Mouse (Mus musculus) hindbrain, embryonic 11.5 days (tissue): Measurements from ENCODE around the gene Actr1a. TPM values are rescaled to one million over a fixed set of nuclear protein-coding genes. Genes with fewer than 3 reads are reported as not detected.
A peak's percentile ranks its signal among the peaks of the same experiment; 100 is the strongest.

Source experiments
- ATAC-seq: fragments of 200-750 bp; cut with Nextera tagmentation; 2 replicates; pipeline ENCODE4 v1.8.0; 2017; ENCODE audit warnings: mild to moderate bottlenecking, moderate TSS enrichment, moderate library complexity; ENCODE audit not compliant: low FRiP score
- DNase-seq: peaks from one replicate; pipeline ENCODE4 v3.0.0-alpha.2; 2015; ENCODE audit warnings: low spot score
- H3K27ac ChIP-seq: fragments of 300-500 bp; sonication (generic); 2 replicates; pipeline ENCODE4 v1.5.1; 2014; ENCODE audit warnings: mild to moderate bottlenecking, low read depth, low read length
- H3K27me3 ChIP-seq: fragments of 300-500 bp; sonication (generic); 2 replicates; pipeline ENCODE4 v1.6.1; 2014; ENCODE audit warnings: mild to moderate bottlenecking, low read length, moderate library complexity, mixed read lengths; ENCODE audit not compliant: control insufficient read depth, insufficient read depth
- H3K36me3 ChIP-seq: fragments of 300-500 bp; sonication (generic); 2 replicates; pipeline ENCODE4 v1.6.1; 2014; ENCODE audit warnings: mild to moderate bottlenecking, low read length, moderate library complexity, mixed read lengths; ENCODE audit not compliant: control insufficient read depth, insufficient read depth
- H3K4me1 ChIP-seq: fragments of 300-500 bp; sonication (generic); replicated peaks from 2 replicates; pipeline ENCODE4 v1.6.1; 2014; ENCODE audit warnings: low read length, mixed read lengths; ENCODE audit not compliant: control insufficient read depth, insufficient read depth
- H3K4me2 ChIP-seq: fragments of 300-500 bp; sonication (generic); replicated peaks from 2 replicates; pipeline ENCODE4 v1.6.1; 2014; ENCODE audit warnings: mild to moderate bottlenecking, low read depth, low read length
- H3K4me3 ChIP-seq: fragments of 300-500 bp; sonication (generic); 2 replicates; pipeline ENCODE4 v1.5.1; 2014; ENCODE audit warnings: low read depth, low read length
- H3K9ac ChIP-seq: fragments of 300-500 bp; sonication (generic); 2 replicates; pipeline ENCODE4 v1.6.1; 2014; ENCODE audit warnings: low read depth, low read length
- H3K9me3 ChIP-seq: fragments of 300-500 bp; sonication (generic); 2 replicates; pipeline ENCODE4 v1.6.1; 2016; ENCODE audit warnings: low read length; ENCODE audit not compliant: control insufficient read depth
- WGBS: fragments of 180-500 bp; shearing (Covaris S2); extraction: QIAGEN DNeasy Blood & Tissue Kit; methylation state at CpG from one replicate; pipeline ENCODE4 v1.1.7; 2014; 5-methylcytosine and 5-hydroxymethylcytosine counted together
- polyA plus RNA-seq: library from polyadenylated mRNA; unstranded; fragments of >200 nt; fragmentation: Nextera tagmentation; extraction: Ambion mirVana; gene quantifications from 2 replicates; pipeline ENCODE4 v1.2.1, GENCODE M21; 2014

Actr1a gene
- polyA plus RNA-seq, 1 experiment from 2014 or later: 223 TPM

DNA sequence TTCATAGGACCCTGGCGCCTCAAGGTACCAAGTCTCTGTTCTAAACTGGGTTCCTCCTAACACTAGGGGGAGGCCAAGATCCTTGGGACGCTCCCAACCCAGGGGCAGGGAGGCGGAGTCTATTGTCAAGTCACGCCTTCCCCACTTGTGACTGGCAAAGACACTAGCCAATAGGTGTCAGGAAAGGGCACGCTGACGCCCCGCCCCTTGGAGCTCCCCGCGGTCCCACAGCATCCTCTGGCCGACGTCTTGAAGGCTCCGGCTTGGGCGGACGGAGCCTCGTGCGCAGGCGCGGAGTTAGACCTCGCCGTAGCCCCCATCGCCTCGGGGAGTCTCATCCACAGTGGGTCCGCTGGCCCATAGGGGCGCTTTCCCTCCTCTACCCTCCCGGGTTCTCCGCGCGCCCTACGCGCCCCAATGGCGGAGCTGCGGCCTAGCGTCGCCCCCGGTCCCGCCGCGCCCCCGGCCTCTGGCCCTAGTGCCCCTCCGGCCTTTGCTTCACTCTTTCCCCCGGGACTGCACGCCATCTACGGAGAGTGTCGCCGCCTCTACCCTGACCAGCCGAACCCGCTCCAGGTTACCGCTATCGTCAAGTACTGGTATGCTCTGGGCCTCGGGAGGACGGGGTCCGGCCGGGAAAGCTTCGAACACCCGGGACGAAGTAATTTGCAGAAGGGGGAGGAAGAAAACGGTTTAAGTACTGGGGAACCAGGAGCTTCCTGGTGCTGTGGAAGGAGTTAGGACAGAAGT is 1.3 kb upstream of the Actr1a start, which contains the start of gene Sufu:
Sufu (plus strand) TSS at position 211 of the 750 bp plus-strand sequence.
- peak; percentile 91 for ATAC-seq
- H3K36me3 ChIP-seq: 0 out of 2 replicates have a peak, but pooled peaks cover 3% of the 10 kb centered on the region

DNA sequence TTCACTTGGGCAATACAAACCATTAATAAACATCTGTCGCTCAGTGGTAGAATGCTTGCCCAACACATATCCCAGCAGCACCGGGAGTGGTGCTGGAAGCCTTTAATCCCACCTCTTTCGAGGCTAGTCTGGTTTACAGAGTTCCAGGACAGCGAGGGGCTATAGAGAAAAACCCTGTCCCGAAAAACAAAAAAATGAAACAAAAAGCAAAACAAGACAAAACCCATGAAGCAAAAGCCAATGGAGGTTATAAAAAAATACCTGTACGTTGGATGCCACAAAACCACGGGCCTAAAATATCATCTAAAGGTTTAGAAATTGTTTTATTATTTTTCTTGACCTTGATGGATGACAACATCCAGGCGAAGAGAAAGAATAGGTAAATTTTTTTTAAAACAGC is 561 bp upstream of the Actr1a start:
- H3K36me3 ChIP-seq: 0 out of 2 replicates have a peak, but pooled peaks cover under 1% of the 10 kb centered on the region
- H3K27me3 ChIP-seq: no peaks in the 10 kb centered on the region
- ATAC-seq (no peak), DNase-seq (no peak)
- H3K4me3 ChIP-seq: peak overlapping the region; percentile 77
- H3K4me2 ChIP-seq: peak overlapping the region; percentile 47
- H3K9ac ChIP-seq: 0 out of 2 replicates have a peak overlapping the region, but pooled peaks have one; percentile 88
- WGBS: 17% methylated on average over 8 of the region's 8 CpGs
- H3K9me3 ChIP-seq: no peaks in the 10 kb centered on the region
- H3K27ac ChIP-seq: no peak overlapping the region
- peaks cover 16% of the 10 kb centered on the region for H3K4me1 ChIP-seq

More for the DNA sequence above, 1.3 kb upstream of the Actr1a start, which contains the start of gene Sufu:
- WGBS: under 1% methylated on average over 53 of the region's 57 CpGs
- Histone ChIP-seq H3K9me3 (no peaks in the 10 kb centered on the region), H3K4me1 (peaks cover 16% of the 10 kb centered on the region), H3K9ac (peak within 1 kb of the TSS; percentile 88), H3K27ac (peak within 1 kb of the TSS; percentile 83), H3K4me2 (peak within 1 kb of the TSS; percentile 79), H3K4me3 (peak within 1 kb of the TSS; percentile 81), H3K27me3 (no peaks in the 10 kb centered on the region)
- peak; percentile 99 for DNase-seq

DNA sequence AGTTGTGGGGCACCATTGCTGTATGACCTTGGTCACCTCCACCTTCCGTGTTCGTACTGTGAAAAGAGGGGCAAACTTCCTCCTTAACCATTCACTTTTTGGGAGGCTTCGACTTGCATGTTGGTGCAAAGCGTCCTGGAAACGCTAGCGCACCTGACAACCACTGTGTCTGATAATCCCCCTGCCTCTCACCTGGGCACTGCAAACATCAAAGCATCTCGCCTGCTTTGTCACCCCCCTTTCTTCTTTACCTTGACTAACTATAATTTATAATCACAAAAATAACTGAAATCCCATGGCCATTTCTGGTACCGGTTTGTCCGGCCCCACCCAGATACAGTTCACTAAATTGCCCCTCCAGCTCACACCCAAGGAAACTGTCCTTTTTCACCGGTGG is 838 bp downstream of the Actr1a start:
- ATAC-seq (no peak), DNase-seq (no peak)
- WGBS: 8% methylated on average over 10 of the region's 10 CpGs
- H3K4me3 ChIP-seq: peak overlapping the region; percentile 77
- H3K9ac ChIP-seq: peak overlapping the region; percentile 57
- H3K9me3 ChIP-seq: no peaks in the 10 kb centered on the region
- H3K4me2 ChIP-seq: peak overlapping the region; percentile 84
- H3K27ac ChIP-seq: 0 out of 2 replicates have a peak overlapping the region, but pooled peaks have one; percentile 6
- H3K36me3 ChIP-seq: no peaks in the 10 kb centered on the region
- H3K4me1 ChIP-seq: peaks cover 16% of the 10 kb centered on the region
- no peaks in the 10 kb centered on the region for H3K27me3 ChIP-seq

DNA sequence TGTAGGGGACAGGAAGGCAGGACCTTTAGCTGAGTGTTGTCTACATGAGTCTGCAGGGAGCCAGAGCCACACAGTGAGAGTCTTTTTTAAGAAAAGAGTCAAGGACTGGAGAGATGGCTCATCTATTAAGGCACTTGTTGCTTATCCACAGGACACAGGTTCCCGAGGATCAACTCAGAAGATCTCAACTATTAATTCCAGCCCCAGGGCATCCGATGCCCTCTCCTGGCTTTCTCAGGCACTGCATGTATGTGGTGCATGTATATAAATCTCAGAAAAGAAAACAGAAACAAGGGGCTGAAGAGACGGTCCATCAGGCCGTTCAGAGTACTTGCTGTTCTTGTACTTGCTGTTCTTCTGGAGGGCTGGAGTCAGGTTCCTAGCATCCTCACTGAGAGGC is 3.5 kb downstream of the Actr1a start:
- Histone ChIP-seq H3K4me3 (no peak overlapping the region), H3K4me2 (no peak overlapping the region), H3K4me1 (peaks cover 6% of the 10 kb centered on the region), H3K27me3 (no peaks in the 10 kb centered on the region), H3K9me3 (no peaks in the 10 kb centered on the region), H3K9ac (no peak overlapping the region), H3K36me3 (no peaks in the 10 kb centered on the region), H3K27ac (no peak overlapping the region)
- WGBS: 45% methylated on average over 4 of the region's 4 CpGs
- no peak for ATAC-seq
- peak; percentile 67 for DNase-seq

DNA sequence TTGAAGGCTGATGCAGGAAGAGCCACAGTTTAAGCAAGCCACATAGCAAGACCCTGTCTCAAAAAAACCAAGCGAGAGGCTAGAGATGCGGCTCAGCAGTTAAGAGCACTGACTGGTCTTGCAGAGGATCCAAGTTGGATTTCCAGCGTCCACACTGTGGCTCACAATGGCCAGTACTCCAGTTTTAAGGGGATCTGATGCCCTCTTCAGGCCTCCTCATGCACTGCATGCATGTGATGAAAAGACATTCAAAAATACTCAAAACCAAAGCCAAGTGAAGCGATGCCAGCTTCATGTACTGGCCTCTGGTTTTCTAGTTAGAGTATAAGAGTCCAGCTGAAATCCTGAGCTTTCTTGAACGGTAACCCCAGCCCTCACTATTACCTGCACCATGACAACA is 5.7 kb downstream of the Actr1a start:
- 85% methylated on average over 5 of the region's 5 CpGs for WGBS
- H3K9me3 ChIP-seq: no peaks in the 10 kb centered on the region
- H3K27me3 ChIP-seq: no peaks in the 10 kb centered on the region
- no peak overlapping the region for H3K4me3 ChIP-seq
- H3K36me3 ChIP-seq: peaks cover 1% of the 10 kb centered on the region
- peaks cover 6% of the 10 kb centered on the region for H3K4me1 ChIP-seq
- no peak overlapping the region for H3K4me2 ChIP-seq
- peak; percentile 34 for DNase-seq
- no peak overlapping the region for H3K9ac ChIP-seq
- ATAC-seq: no peak
- H3K27ac ChIP-seq: no peak overlapping the region

DNA sequence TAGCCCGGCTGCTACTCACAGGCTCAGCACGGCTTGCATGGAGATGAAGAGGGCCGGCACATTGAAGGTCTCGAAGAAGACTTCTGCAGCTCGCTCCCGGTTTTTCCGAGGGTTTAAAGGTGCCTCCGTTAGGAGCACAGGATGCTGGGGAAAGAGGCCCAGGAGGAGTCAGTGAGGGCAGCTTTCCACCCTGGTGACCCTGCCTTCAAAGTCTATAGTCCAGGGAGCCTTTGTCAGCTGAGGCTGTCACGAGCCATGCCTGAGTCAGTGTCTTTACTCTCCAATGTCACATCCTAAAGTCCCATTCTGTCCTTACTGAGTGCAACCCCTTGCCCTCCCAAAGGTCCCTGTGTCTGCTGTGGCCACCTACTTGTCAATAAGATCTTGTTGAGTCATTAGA is 13.3 kb downstream of the Actr1a start:
- Histone ChIP-seq H3K9ac (no peak overlapping the region), H3K9me3 (no peaks in the 10 kb centered on the region), H3K27me3 (no peaks in the 10 kb centered on the region), H3K4me2 (no peak overlapping the region), H3K36me3 (peaks cover 36% of the 10 kb centered on the region), H3K4me1 (no peaks in the 10 kb centered on the region), H3K27ac (no peak overlapping the region), H3K4me3 (no peak overlapping the region)
- WGBS: 94% methylated on average over 9 of the region's 9 CpGs
- DNase-seq: no peak
- ATAC-seq: no peak

DNA sequence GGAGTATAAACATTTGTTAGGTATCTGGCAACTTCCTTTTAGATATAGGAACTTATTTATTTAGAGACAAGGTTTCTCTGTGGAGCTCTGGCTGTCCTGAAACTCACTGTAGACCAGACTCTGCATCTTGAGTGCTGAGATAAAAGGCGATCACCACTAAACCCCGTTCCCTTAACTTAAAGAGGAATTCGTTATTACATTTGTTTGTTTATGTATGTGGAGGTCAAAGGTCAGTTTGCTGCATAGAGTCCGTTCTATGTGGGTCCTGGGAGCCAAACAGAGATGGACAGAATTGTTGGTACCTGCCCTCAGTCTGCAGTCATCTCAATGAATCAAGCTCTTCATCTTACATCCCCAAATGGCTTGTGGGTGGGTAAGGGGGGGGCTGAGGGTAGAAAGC is 19.7 kb downstream of the Actr1a start:
- Histone ChIP-seq H3K9me3 (no peaks in the 10 kb centered on the region), H3K36me3 (peaks cover 15% of the 10 kb centered on the region; the same call in 1 of the 2 replicates), H3K4me1 (no peaks in the 10 kb centered on the region), H3K4me2 (no peak overlapping the region), H3K27me3 (no peaks in the 10 kb centered on the region), H3K27ac (no peak overlapping the region), H3K4me3 (no peak overlapping the region), H3K9ac (no peak overlapping the region)
- WGBS: 70% methylated on average over 4 of the region's 4 CpGs
- ATAC-seq (no peak), DNase-seq (no peak)

DNA sequence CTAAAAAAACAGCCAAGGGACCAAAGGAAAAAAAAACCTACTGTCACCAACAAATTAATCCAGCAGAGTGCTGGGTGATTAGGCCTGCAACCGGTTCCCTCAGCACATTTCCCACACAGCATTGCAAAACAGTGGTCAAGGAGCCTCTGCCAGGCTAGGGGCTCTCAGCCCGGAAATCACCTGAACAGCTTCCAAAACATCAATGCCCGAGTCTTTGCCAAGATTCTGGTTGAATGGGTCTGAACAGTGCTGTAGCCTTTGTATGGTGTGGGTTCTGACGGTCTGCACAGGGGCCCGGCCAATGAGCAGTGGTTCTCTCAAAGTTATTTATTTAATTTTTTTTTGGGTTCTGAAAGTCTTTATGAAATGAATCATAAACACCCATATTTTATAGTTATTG is 20.1 kb downstream of the Actr1a start:
- no peaks in the 10 kb centered on the region for H3K9me3 ChIP-seq
- no peaks in the 10 kb centered on the region for H3K27me3 ChIP-seq
- DNase-seq: no peak
- no peak overlapping the region for H3K4me3 ChIP-seq
- no peak overlapping the region for H3K9ac ChIP-seq
- peaks cover 12% of the 10 kb centered on the region; the same call in 1 of the 2 replicates for H3K36me3 ChIP-seq
- H3K27ac ChIP-seq: no peak overlapping the region
- 63% methylated on average over 5 of the region's 5 CpGs for WGBS
- H3K4me2 ChIP-seq: no peak overlapping the region
- H3K4me1 ChIP-seq: no peaks in the 10 kb centered on the region
- no peak for ATAC-seq
